Mouse (Mus musculus) cerebellum, postnatal 25 days (tissue): ENCODE results near the gene Cryge.
A peak's percentile ranks its signal among the peaks of the same experiment; 100 is the strongest.

ENCODE experiments used
- DNase-seq, 2 experiments: peaks; one replicate each; pipeline ENCODE4 v3.0.0; 2021; ENCODE audit warnings: mixed read lengths in 2 of 2

Cryge gene

DNA sequence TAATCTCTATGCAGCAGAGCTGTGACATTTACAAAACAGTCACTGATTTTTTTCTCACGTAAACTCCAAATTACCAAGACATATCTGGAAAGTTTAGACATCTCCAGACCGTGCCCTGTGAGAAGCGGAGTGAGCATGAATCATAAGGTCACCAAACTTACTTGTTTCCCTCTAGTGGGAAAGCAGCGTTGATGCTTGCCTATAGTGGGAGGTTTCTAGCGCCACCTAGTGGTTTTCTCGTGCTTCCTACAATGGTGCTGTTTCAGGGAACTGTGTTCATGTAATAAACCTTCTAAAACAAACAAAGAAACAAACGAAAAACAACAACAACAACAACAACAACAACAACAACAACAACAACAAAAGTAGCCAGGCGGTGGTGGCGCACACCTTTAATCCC is 40.8 kb downstream of the Cryge start:
- DNase-seq, result peak; percentile 43 to 73

DNA sequence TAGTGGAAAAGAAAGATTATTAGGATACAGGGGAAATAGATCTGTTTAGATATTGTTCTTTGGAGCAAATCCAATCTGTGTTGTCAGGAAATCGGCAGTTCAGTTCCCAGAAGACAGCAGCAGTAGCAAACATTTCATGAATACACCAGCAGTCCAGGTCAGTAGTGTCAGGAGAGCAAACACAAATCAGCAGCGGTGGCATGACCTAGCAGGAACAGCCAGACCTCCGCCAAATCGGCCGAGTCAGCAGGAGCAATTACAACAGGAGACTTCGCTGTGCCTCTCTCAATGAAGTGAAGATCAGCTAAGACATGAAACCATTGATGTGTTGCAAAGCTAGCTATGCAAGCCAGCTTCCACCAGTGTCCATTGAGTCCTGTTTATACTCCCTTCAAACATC is 45.4 kb downstream of the Cryge start:
- DNase-seq, result no peak

DNA sequence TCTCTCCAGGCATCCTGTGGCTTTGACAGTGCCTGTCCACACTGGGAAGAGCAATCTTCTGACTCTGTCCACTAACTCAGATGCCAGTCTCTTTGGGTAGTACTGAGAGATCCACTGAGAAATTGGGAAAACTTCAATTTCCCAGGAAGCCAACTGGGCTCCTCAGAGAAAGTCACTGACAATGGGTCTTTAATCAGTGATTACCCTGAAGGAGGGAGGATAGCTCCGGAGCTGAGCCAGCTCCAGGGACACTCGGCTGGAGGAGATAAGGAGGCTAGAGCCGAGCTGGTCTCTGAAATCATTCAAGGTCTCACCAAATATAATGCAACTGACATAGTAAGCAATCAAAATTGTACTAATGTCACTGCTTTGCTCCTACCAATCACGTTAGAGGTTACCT is 46.4 kb downstream of the Cryge start:
- DNase-seq, result no peak
